Mouse (Mus musculus) testis, adult 2 months (tissue): ENCODE data around the gene Dnajc10.

Experiments used
- CTCF ChIP-seq: fragments of 200-500 bp; IDR thresholded peaks from 2 replicates; pipeline ENCODE4 v1.5.1; 2012; ENCODE audit warnings: low read depth, mild to moderate bottlenecking, inconsistent platforms, low read length, moderate library complexity; ENCODE audit not compliant: control insufficient read depth, insufficient read depth, insufficient replicate concordance
- POLR2A ChIP-seq: fragments of 200-500 bp; IDR thresholded peaks from 2 replicates; pipeline ENCODE4 v1.6.1; 2012; ENCODE audit warnings: low read depth, mild to moderate bottlenecking, inconsistent platforms, low read length, moderate library complexity; ENCODE audit not compliant: control insufficient read depth

- TF ChIP-seq CTCF (no peak), POLR2A (no peak)
Observed at GRCm38 (mm10) chr2:80386255-80386654, 71.0 kb downstream of the Dnajc10 start.
